Mouse (Mus musculus): ENCODE data around the gene Bcl11b.

DNA sequence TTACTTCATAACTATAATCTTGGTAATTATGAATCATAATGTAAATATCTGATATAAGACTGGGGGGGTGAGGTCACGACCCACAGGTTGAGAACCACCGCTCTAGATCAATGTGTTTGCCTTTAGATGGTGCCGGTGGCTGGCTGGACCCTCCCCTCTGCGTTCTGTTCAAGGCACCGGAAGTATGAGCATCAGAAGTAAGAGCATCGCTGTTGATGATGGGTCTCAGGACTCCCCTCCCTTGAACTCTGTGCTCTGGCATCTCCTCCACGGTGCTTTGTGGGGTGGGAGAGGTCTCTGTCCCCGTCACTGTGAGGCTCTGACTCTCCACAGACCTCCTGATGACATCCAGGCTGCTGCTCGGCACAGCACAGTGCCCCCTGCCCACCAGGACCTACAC lies 62.6 kb downstream of the Bcl11b start:
- TF ChIP-seq CTCF (IDR thresholded peaks at IDR 0.05; ENCODE audit: extremely low read depth, insufficient read length, insufficient replicate concordance, low read depth, low read length), result no peak
- no peak for TF ChIP-seq POLR2A (IDR thresholded peaks at IDR 0.05; ENCODE audit: low read depth, low read length)

Measured in small intestine, adult 2 months (tissue).